Mouse (Mus musculus): Measurements from ENCODE around the gene Gm18336. TPM values are rescaled to one million over a fixed set of nuclear protein-coding genes. Genes with fewer than 3 reads are reported as not detected.

Gm18336 gene
- total and polyA plus RNA-seq, 3 experiments, result not detected

GRCm38 (mm10) chrX:73384419-73384818 is 14.1 kb downstream of the Gm18336 start:
- no peaks in the 10 kb centered on the region for H3K36me3 ChIP-seq (replicated peaks)
- no peaks in the 10 kb centered on the region for H3K27me3 ChIP-seq (ENCODE audit: insufficient read depth, low read length)
- ATAC-seq (ENCODE audit: extremely low read depth, insufficient number of reproducible peaks, low FRiP score, poor library complexity, severe bottlenecking) (no peak), DNase-seq (ENCODE audit: low spot score) (no peak)
- no peaks in the 10 kb centered on the region for H3K4me1 ChIP-seq (ENCODE audit: insufficient read depth, low read depth, low read length)
- no peaks in the 10 kb centered on the region for H3K9me3 ChIP-seq (replicated peaks)
- no peak overlapping the region for H3K4me3 ChIP-seq (ENCODE audit: low read depth, low read length)
- TF ChIP-seq TAL1 (conservative IDR thresholded peaks at IDR 0.05; ENCODE audit: low read depth, low read length) (no peak), GATA1 (IDR thresholded peaks at IDR 0.05; ENCODE audit: borderline replicate concordance, low read length) (no peak), CTCF (IDR thresholded peaks at IDR 0.05; ENCODE audit: low read depth, low read length) (no peak), GATA2 (IDR thresholded peaks at IDR 0.05; ENCODE audit: borderline replicate concordance, low read depth, low read length) (no peak), POLR2AphosphoS5 (IDR thresholded peaks at IDR 0.05; ENCODE audit: insufficient replicate concordance, low read depth, low read length) (no peak)

- H3K4me1 ChIP-seq (ENCODE audit: insufficient read depth, low read depth, low read length), result no peaks in the 10 kb centered on the region
- no peak for ATAC-seq (ENCODE audit: extremely low read depth, insufficient number of reproducible peaks, low FRiP score, poor library complexity, severe bottlenecking)
- H3K4me3 ChIP-seq (ENCODE audit: low read depth, low read length), result no peak overlapping the region
- no peak for DNase-seq (ENCODE audit: low spot score)
- H3K36me3 ChIP-seq (replicated peaks), result peaks cover 12% of the 10 kb centered on the region
- no peaks in the 10 kb centered on the region for H3K27me3 ChIP-seq (ENCODE audit: insufficient read depth, low read length)
- H3K9me3 ChIP-seq (replicated peaks), result no peaks in the 10 kb centered on the region
- TF ChIP-seq POLR2AphosphoS5 (IDR thresholded peaks at IDR 0.05; ENCODE audit: insufficient replicate concordance, low read depth, low read length) (no peak), CTCF (IDR thresholded peaks at IDR 0.05; ENCODE audit: low read depth, low read length) (no peak), GATA1 (IDR thresholded peaks at IDR 0.05; ENCODE audit: borderline replicate concordance, low read length) (no peak), GATA2 (IDR thresholded peaks at IDR 0.05; ENCODE audit: borderline replicate concordance, low read depth, low read length) (no peak)
Measured at GRCm38 (mm10) chrX:73363291-73363690, 35.2 kb downstream of the Gm18336 start.

- H3K27me3 ChIP-seq (ENCODE audit: insufficient read depth, low read length), result no peaks in the 10 kb centered on the region
- H3K4me1 ChIP-seq (ENCODE audit: insufficient read depth, low read depth, low read length), result no peaks in the 10 kb centered on the region
- no peaks in the 10 kb centered on the region for H3K9me3 ChIP-seq (replicated peaks)
- no peak for DNase-seq (ENCODE audit: low spot score)
- TF ChIP-seq GATA2 (IDR thresholded peaks at IDR 0.05; ENCODE audit: borderline replicate concordance, low read depth, low read length) (no peak), TAL1 (conservative IDR thresholded peaks at IDR 0.05; ENCODE audit: low read depth, low read length) (no peak), CTCF (IDR thresholded peaks at IDR 0.05; ENCODE audit: low read depth, low read length) (no peak), POLR2AphosphoS5 (IDR thresholded peaks at IDR 0.05; ENCODE audit: insufficient replicate concordance, low read depth, low read length) (no peak), GATA1 (IDR thresholded peaks at IDR 0.05; ENCODE audit: borderline replicate concordance, low read length) (no peak)
- H3K4me3 ChIP-seq (ENCODE audit: low read depth, low read length), result no peak overlapping the region
- no peak for ATAC-seq (ENCODE audit: extremely low read depth, insufficient number of reproducible peaks, low FRiP score, poor library complexity, severe bottlenecking)
- peaks cover 68% of the 10 kb centered on the region for H3K36me3 ChIP-seq (replicated peaks)
Measured at GRCm38 (mm10) chrX:73356719-73357118, 41.8 kb downstream of the Gm18336 start.

GRCm38 (mm10) chrX:73356163-73356562 is 42.4 kb downstream of the Gm18336 start:
- Histone ChIP-seq H3K4me1 (ENCODE audit: insufficient read depth, low read depth, low read length) (no peaks in the 10 kb centered on the region), H3K9me3 (replicated peaks) (no peaks in the 10 kb centered on the region), H3K4me3 (ENCODE audit: low read depth, low read length) (no peak overlapping the region), H3K36me3 (replicated peaks) (peaks cover 73% of the 10 kb centered on the region), H3K27me3 (ENCODE audit: insufficient read depth, low read length) (no peaks in the 10 kb centered on the region)
- DNase-seq (ENCODE audit: low spot score), result no peak
- ATAC-seq (ENCODE audit: extremely low read depth, insufficient number of reproducible peaks, low FRiP score, poor library complexity, severe bottlenecking), result no peak
- TF ChIP-seq TAL1 (conservative IDR thresholded peaks at IDR 0.05; ENCODE audit: low read depth, low read length) (no peak), GATA1 (IDR thresholded peaks at IDR 0.05; ENCODE audit: borderline replicate concordance, low read length) (no peak), GATA2 (IDR thresholded peaks at IDR 0.05; ENCODE audit: borderline replicate concordance, low read depth, low read length) (no peak), POLR2AphosphoS5 (IDR thresholded peaks at IDR 0.05; ENCODE audit: insufficient replicate concordance, low read depth, low read length) (no peak), CTCF (IDR thresholded peaks at IDR 0.05; ENCODE audit: low read depth, low read length) (no peak)

Other genes starting within 250 kb of the Gm18336 start
- not detected in 2 replicates for gene Xlr5b, start 249.9 kb downstream of the Gm18336 start, total RNA-seq (2014; fragmentation: Nextera tagmentation)
- gene Xlr5b, start 249.9 kb downstream of the Gm18336 start, total RNA-seq (2017), result not detected in 2 replicates
- not detected in 2 replicates for gene Xlr5b, start 249.9 kb downstream of the Gm18336 start, polyA plus RNA-seq (2012)
- not detected in 2 replicates for gene DXBay18, start 249.3 kb downstream of the Gm18336 start, total RNA-seq (2014; fragmentation: Nextera tagmentation)
- gene DXBay18, start 249.3 kb downstream of the Gm18336 start, total RNA-seq (2017), result not detected in 2 replicates
- not detected in 2 replicates for gene DXBay18, start 249.3 kb downstream of the Gm18336 start, polyA plus RNA-seq (2012)
- gene Spin2d, start 221.7 kb downstream of the Gm18336 start, total RNA-seq (2014; fragmentation: Nextera tagmentation), result not detected in 2 replicates
- 0.11 TPM in 1 of 2 replicates, not detected in the other for gene Spin2d, start 221.7 kb downstream of the Gm18336 start, total RNA-seq (2017)
- gene Spin2d, start 221.7 kb downstream of the Gm18336 start, polyA plus RNA-seq (2012), result not detected in 2 replicates
- not detected in 2 replicates for gene Xlr3b, start 206.5 kb downstream of the Gm18336 start, total RNA-seq (2014; fragmentation: Nextera tagmentation)
- gene Xlr3b, start 206.5 kb downstream of the Gm18336 start, total RNA-seq (2017), result 0.11 TPM in 1 of 2 replicates, not detected in the other
- gene Xlr3b, start 206.5 kb downstream of the Gm18336 start, polyA plus RNA-seq (2012), result not detected in 2 replicates
- gene Xlr4b, start 184.4 kb downstream of the Gm18336 start, total RNA-seq (2014; fragmentation: Nextera tagmentation), result not detected in 2 replicates
- 0.11 TPM in 1 of 2 replicates, not detected in the other for gene Xlr4b, start 184.4 kb downstream of the Gm18336 start, total RNA-seq (2017)
- gene Xlr4b, start 184.4 kb downstream of the Gm18336 start, polyA plus RNA-seq (2012), result not detected in 2 replicates
- 2.0 and 2.3 TPM in 2 replicates for gene F8a, start 170.4 kb downstream of the Gm18336 start, total RNA-seq (2014; fragmentation: Nextera tagmentation)
- 5.9 and 6.1 TPM in 2 replicates for gene F8a, start 170.4 kb downstream of the Gm18336 start, total RNA-seq (2017)
- gene F8a, start 170.4 kb downstream of the Gm18336 start, polyA plus RNA-seq (2012), result 14.7 and 18.2 TPM in 2 replicates
- gene Xlr4c, start 155.6 kb downstream of the Gm18336 start, total RNA-seq (2014; fragmentation: Nextera tagmentation), result not detected in 2 replicates
- 0.33 TPM in 1 of 2 replicates, not detected in the other for gene Xlr4c, start 155.6 kb downstream of the Gm18336 start, total RNA-seq (2017)
- not detected in 2 replicates for gene Xlr4c, start 155.6 kb downstream of the Gm18336 start, polyA plus RNA-seq (2012)
- gene Xlr3c, start 133.3 kb downstream of the Gm18336 start, total RNA-seq (2014; fragmentation: Nextera tagmentation), result not detected in 2 replicates
- 0.16 TPM in 1 of 2 replicates, not detected in the other for gene Xlr3c, start 133.3 kb downstream of the Gm18336 start, total RNA-seq (2017)
- gene Xlr3c, start 133.3 kb downstream of the Gm18336 start, polyA plus RNA-seq (2012), result not detected in 2 replicates
- gene Xlr5a, start 105.8 kb downstream of the Gm18336 start, total RNA-seq (2014; fragmentation: Nextera tagmentation), result not detected in 2 replicates
- gene Xlr5a, start 105.8 kb downstream of the Gm18336 start, total RNA-seq (2017), result not detected in 2 replicates
- not detected in 2 replicates for gene Xlr5a, start 105.8 kb downstream of the Gm18336 start, polyA plus RNA-seq (2012)
- gene Xlr5c, start 105.8 kb downstream of the Gm18336 start, total RNA-seq (2014; fragmentation: Nextera tagmentation), result not detected in 2 replicates
- gene Xlr5c, start 105.8 kb downstream of the Gm18336 start, total RNA-seq (2017), result 0.27 TPM in 1 of 2 replicates, not detected in the other
- gene Xlr5c, start 105.8 kb downstream of the Gm18336 start, polyA plus RNA-seq (2012), result not detected in 2 replicates
- gene Gm45015, start 61.9 kb downstream of the Gm18336 start, total RNA-seq (2014; fragmentation: Nextera tagmentation), result not detected in 2 replicates
- gene Gm45015, start 61.9 kb downstream of the Gm18336 start, total RNA-seq (2017), result not detected in 2 replicates
- gene Gm45015, start 61.9 kb downstream of the Gm18336 start, polyA plus RNA-seq (2012), result not detected in 2 replicates
- gene Zfp275, start 56.1 kb downstream of the Gm18336 start, total RNA-seq (2014; fragmentation: Nextera tagmentation), result 13.0 and 21.1 TPM in 2 replicates
- gene Zfp275, start 56.1 kb downstream of the Gm18336 start, total RNA-seq (2017), result 9.4 and 9.9 TPM in 2 replicates
- 2.0 TPM in 2 replicates for gene Zfp275, start 56.1 kb downstream of the Gm18336 start, polyA plus RNA-seq (2012)
- gene Zfp92, start 12.4 kb upstream of the Gm18336 start, total RNA-seq (2014; fragmentation: Nextera tagmentation), result not detected in 2 replicates
- 0.06 TPM in 1 of 2 replicates, not detected in the other for gene Zfp92, start 12.4 kb upstream of the Gm18336 start, total RNA-seq (2017)
- gene Zfp92, start 12.4 kb upstream of the Gm18336 start, polyA plus RNA-seq (2012), result not detected in 2 replicates
- not detected in 2 replicates for gene Trex2, start 36.6 kb upstream of the Gm18336 start, total RNA-seq (2014; fragmentation: Nextera tagmentation)
- gene Trex2, start 36.6 kb upstream of the Gm18336 start, total RNA-seq (2017), result not detected in 2 replicates
- gene Trex2, start 36.6 kb upstream of the Gm18336 start, polyA plus RNA-seq (2012), result not detected in 2 replicates
- 14.4 and 19.3 TPM in 2 replicates for gene Haus7, start 60.3 kb upstream of the Gm18336 start, total RNA-seq (2014; fragmentation: Nextera tagmentation)
- gene Haus7, start 60.3 kb upstream of the Gm18336 start, total RNA-seq (2017), result 34.1 and 35.2 TPM in 2 replicates
- gene Haus7, start 60.3 kb upstream of the Gm18336 start, polyA plus RNA-seq (2012), result 3.6 and 3.9 TPM in 2 replicates
- not detected in 2 replicates for gene Bgn, start 84.9 kb upstream of the Gm18336 start, total RNA-seq (2014; fragmentation: Nextera tagmentation)
- 0.17 TPM in 1 of 2 replicates, not detected in the other for gene Bgn, start 84.9 kb upstream of the Gm18336 start, total RNA-seq (2017)
- gene Bgn, start 84.9 kb upstream of the Gm18336 start, polyA plus RNA-seq (2012), result not detected in 2 replicates
- gene Atp2b3, start 104.3 kb upstream of the Gm18336 start, total RNA-seq (2014; fragmentation: Nextera tagmentation), result not detected in 2 replicates
- gene Atp2b3, start 104.3 kb upstream of the Gm18336 start, total RNA-seq (2017), result not detected in 2 replicates
- not detected in 2 replicates for gene Atp2b3, start 104.3 kb upstream of the Gm18336 start, polyA plus RNA-seq (2012)
- not detected in 2 replicates for gene Dusp9, start 240.7 kb upstream of the Gm18336 start, total RNA-seq (2014; fragmentation: Nextera tagmentation)
- gene Dusp9, start 240.7 kb upstream of the Gm18336 start, total RNA-seq (2017), result 0.16 and 0.23 TPM in 2 replicates
- 0.23 and 0.24 TPM in 2 replicates for gene Dusp9, start 240.7 kb upstream of the Gm18336 start, polyA plus RNA-seq (2012)